Comparison of ENCODE assay signal across 9 mouse cellular contexts in the genomic region with DNA sequence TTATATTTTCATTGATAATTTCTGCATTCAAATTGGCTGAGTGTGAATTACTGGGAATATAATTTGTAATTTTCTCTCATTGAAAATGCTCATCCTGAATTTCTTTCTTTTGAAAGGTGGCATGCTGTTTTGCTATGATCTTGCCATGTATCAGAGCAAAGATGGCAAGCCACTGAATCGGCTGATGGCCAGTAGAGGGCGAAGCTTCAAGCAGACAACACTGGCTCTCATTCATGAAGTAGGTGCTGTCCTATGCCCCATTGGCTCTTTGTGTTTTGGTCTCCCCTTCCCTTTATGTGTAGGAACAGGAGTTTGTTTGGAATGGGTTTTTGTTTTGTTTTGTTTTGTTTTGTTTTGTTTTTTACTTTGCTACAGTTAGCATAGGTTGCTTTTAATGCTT.
DNase-seq lines count a peak whose midpoint lies in the region; ATAC-seq and TF ChIP-seq lines count a peak whose summit lies in the region.
"Had no signal": no experiment of that assay in that cellular context is flagged by ENCODE, and none has a peak within 500 bp of the region (broad histone marks: within the 10 kb centered on the region; RNA-seq: fewer than 3 reads in every experiment).

No protein-coding gene starts in this region.

- no peak overlapping the region for H3K4me2 ChIP-seq in hindbrain, embryonic 16.5 days (ENCODE audit: low read length)
- no peak overlapping the region for H3K4me2 ChIP-seq in limb, embryonic 11.5 days (ENCODE audit: low read depth, severe bottlenecking)
- H3K4me2 ChIP-seq: embryonic facial prominence, embryonic 15.5 days had no signal

- whole genome bisulfite sequencing in hindbrain, embryonic 10.5 days, result 53% methylated on average over 2 of the region's 2 CpGs
- WGBS in hindbrain, embryonic 16.5 days, result 61% methylated on average over 2 of the region's 2 CpGs
- WGBS in limb, embryonic 11.5 days, result 47% methylated on average over 2 of the region's 2 CpGs

- H3K36me3 ChIP-seq in hindbrain, embryonic 10.5 days, result no peaks in the 10 kb centered on the region
- H3K36me3 ChIP-seq in hindbrain, embryonic 16.5 days (ENCODE audit: control insufficient read depth, insufficient read depth, low read length), result no peaks in the 10 kb centered on the region
- H3K36me3 ChIP-seq in MEL (ENCODE audit: control insufficient read depth in 1 of 2, insufficient read depth in 2 of 2, low read length in 2 of 2), result peaks cover 1 to 13% of the 10 kb centered on the region in 2 experiments; a peak in 3 of 4 replicates
- H3K36me3 ChIP-seq in limb, embryonic 11.5 days (ENCODE audit: control insufficient read depth, insufficient read depth, low read length), result no peaks in the 10 kb centered on the region
- H3K36me3 ChIP-seq: embryonic facial prominence, embryonic 15.5 days had no signal

- ATAC-seq in hindbrain, embryonic 16.5 days, result no peak
- ATAC-seq in limb, embryonic 11.5 days (ENCODE audit: insufficient number of reproducible peaks, low FRiP score, low TSS enrichment, low read depth), result no peak

- no peak overlapping the region for H3K9ac ChIP-seq in hindbrain, embryonic 16.5 days (ENCODE audit: low read depth, low read length)
- no peak overlapping the region for H3K9ac ChIP-seq in MEL (ENCODE audit: control insufficient read depth, low read depth, low read length, poor library complexity, severe bottlenecking)
- no peak overlapping the region for H3K9ac ChIP-seq in limb, embryonic 11.5 days (ENCODE audit: low read length)
- H3K9ac ChIP-seq: embryonic facial prominence, embryonic 15.5 days had no signal

- no peaks in the 10 kb centered on the region for H3K27me3 ChIP-seq in hindbrain, embryonic 10.5 days (ENCODE audit: insufficient read depth, poor library complexity, severe bottlenecking)
- H3K27me3 ChIP-seq in hindbrain, embryonic 16.5 days (replicated peaks; ENCODE audit: control insufficient read depth, insufficient read depth, low read length), result no peaks in the 10 kb centered on the region
- H3K27me3 ChIP-seq in MEL (ENCODE audit: control insufficient read depth in 1 of 2, insufficient read depth in 2 of 2, low read length in 2 of 2), result no peaks in the 10 kb centered on the region
- no peaks in the 10 kb centered on the region for H3K27me3 ChIP-seq in limb, embryonic 11.5 days (ENCODE audit: control insufficient read depth, insufficient read depth, low read length)
- H3K27me3 ChIP-seq: embryonic facial prominence, embryonic 15.5 days had no signal

- TF ChIP-seq POLR2A in MEL (IDR thresholded peaks at IDR 0.05; ENCODE audit: control insufficient read depth in 1 of 2, insufficient read depth in 1 of 2, low read depth in 1 of 2, low read length in 2 of 2, poor library complexity in 1 of 2), result no peak

- TF ChIP-seq RAD21 in MEL (IDR thresholded peaks at IDR 0.05; ENCODE audit: low read depth, low read length), result peak; percentile 50

- peak; percentile 61 to 81 (median 72) for TF ChIP-seq CTCF in MEL (IDR thresholded peaks at IDR 0.05 in 2 of 3, conservative IDR thresholded peaks at IDR 0.05 in 1 of 3; ENCODE audit: control insufficient read depth in 1 of 3, insufficient read depth in 1 of 3, low read depth in 2 of 3, low read length in 3 of 3, poor library complexity in 1 of 3, severe bottlenecking in 1 of 3)

- no peak for TF ChIP-seq EP300 in MEL (IDR thresholded peaks at IDR 0.05; ENCODE audit: low read depth in 1 of 2, low read length in 2 of 2)

- no peaks in the 10 kb centered on the region for H3K4me1 ChIP-seq in hindbrain, embryonic 10.5 days (replicated peaks)
- H3K4me1 ChIP-seq in hindbrain, embryonic 16.5 days (ENCODE audit: control insufficient read depth, insufficient read depth, low read depth, low read length), result no peaks in the 10 kb centered on the region
- H3K4me1 ChIP-seq in MEL (ENCODE audit: control insufficient read depth in 1 of 2, insufficient read depth in 2 of 2, low read length in 2 of 2), result peaks cover 6 to 8% of the 10 kb centered on the region in 2 experiments
- no peaks in the 10 kb centered on the region for H3K4me1 ChIP-seq in limb, embryonic 11.5 days (ENCODE audit: control insufficient read depth, insufficient read depth, low read length)
- H3K4me1 ChIP-seq: embryonic facial prominence, embryonic 15.5 days had no signal

- peak; percentile 51 for DNase-seq in hindbrain, embryonic 10.5 days (ENCODE audit: low spot score)
- DNase-seq in A20 (ENCODE audit: low read depth, low spot score), result peak; percentile 67
- DNase-seq in MEL (ENCODE audit: low read depth, low spot score), result peak; percentile 74
- peak; percentile 78 for DNase-seq in embryo, embryonic 10 days (ENCODE audit: low spot score)
- DNase-seq in limb, embryonic 11.5 days (ENCODE audit: low spot score), result peak; percentile 54
- DNase-seq in thymus, postnatal 0 days (ENCODE audit: low spot score), result peak; percentile 32
- no peak for DNase-seq in ovary, postnatal 10 days (ENCODE audit: low spot score)

- no peak overlapping the region for H3K27ac ChIP-seq in hindbrain, embryonic 10.5 days
- H3K27ac ChIP-seq in hindbrain, embryonic 16.5 days (ENCODE audit: low read depth, low read length), result no peak overlapping the region
- no peak overlapping the region for H3K27ac ChIP-seq in MEL (ENCODE audit: control insufficient read depth, low read depth, low read length)
- no peak overlapping the region for H3K27ac ChIP-seq in limb, embryonic 11.5 days (replicated peaks; ENCODE audit: low read depth, low read length)
- H3K27ac ChIP-seq: embryonic facial prominence, embryonic 15.5 days had no signal

- no peaks in the 10 kb centered on the region for H3K9me3 ChIP-seq in hindbrain, embryonic 10.5 days
- no peaks in the 10 kb centered on the region for H3K9me3 ChIP-seq in hindbrain, embryonic 16.5 days (ENCODE audit: control insufficient read depth, low read length)
- H3K9me3 ChIP-seq in MEL (replicated peaks; ENCODE audit: insufficient read depth, low read length), result no peaks in the 10 kb centered on the region
- H3K9me3 ChIP-seq in limb, embryonic 11.5 days (ENCODE audit: control insufficient read depth, low read length), result no peaks in the 10 kb centered on the region
- H3K9me3 ChIP-seq: embryonic facial prominence, embryonic 15.5 days had no signal

- H3K4me3 ChIP-seq in hindbrain, embryonic 10.5 days, result no peak overlapping the region
- no peak overlapping the region for H3K4me3 ChIP-seq in hindbrain, embryonic 16.5 days (ENCODE audit: low read length)
- no peak overlapping the region for H3K4me3 ChIP-seq in MEL (ENCODE audit: control insufficient read depth in 1 of 2, insufficient read depth in 1 of 2, low read depth in 2 of 2, low read length in 2 of 2)
- no peak overlapping the region for H3K4me3 ChIP-seq in limb, embryonic 11.5 days (ENCODE audit: low read depth, low read length)
- H3K4me3 ChIP-seq: embryonic facial prominence, embryonic 15.5 days had no signal

- H3K79me2 ChIP-seq in MEL (ENCODE audit: control insufficient read depth, insufficient read depth, low read length, poor library complexity), result no peaks in the 10 kb centered on the region

TF ChIP-seq in MEL, 35 proteins besides CTCF, POLR2A, EP300 and RAD21:
- TF ChIP-seq SMC3 (IDR thresholded peaks at IDR 0.05; ENCODE audit: low read depth, low read length) (peak; percentile 80), NRF1 (IDR thresholded peaks at IDR 0.05; ENCODE audit: insufficient read depth, low read depth, low read length, poor library complexity, severe bottlenecking) (no peak), MEF2A (IDR thresholded peaks at IDR 0.05; ENCODE audit: extremely low read depth, insufficient replicate concordance, low read depth, low read length, poor library complexity, severe bottlenecking) (no peak), BHLHE40 (IDR thresholded peaks at IDR 0.05; ENCODE audit: borderline replicate concordance, low read depth, low read length) (no peak), ZC3H11A (IDR thresholded peaks at IDR 0.05; ENCODE audit: low read depth, low read length) (peak; percentile 51)
